Mouse (Mus musculus) cerebellum, adult 2 months (tissue): ENCODE measurements around the gene Rpap3.
A peak's percentile ranks its signal among the peaks of the same experiment; 100 is the strongest.

Source experiments
- CTCF ChIP-seq: fragments of 200-500 bp; IDR thresholded peaks from 2 replicates; pipeline ENCODE4 v1.5.1; 2011; ENCODE audit warnings: low read depth, mild to moderate bottlenecking, control low read depth, low read length, moderate library complexity, borderline replicate concordance; ENCODE audit not compliant: insufficient read depth
- POLR2A ChIP-seq: fragments of 200-500 bp; IDR thresholded peaks from 2 replicates; pipeline ENCODE4 v1.6.1; 2011; ENCODE audit warnings: low read length, control low read depth, borderline replicate concordance; ENCODE audit not compliant: insufficient read depth

GRCm38 (mm10) chr15:97664981-97665668, 40.5 kb downstream of the Rpap3 start:
- TF ChIP-seq CTCF = peak; percentile 47; the same call in 1 of the 2 replicates
- TF ChIP-seq POLR2A = no peak
